Mouse (Mus musculus) liver, embryonic 11.5 days (tissue): ENCODE measurements around the gene Stil. TPM values are rescaled to one million over a fixed set of nuclear protein-coding genes. Genes with fewer than 3 reads are reported as not detected.

ENCODE experiments used
- polyA plus RNA-seq: library from polyadenylated mRNA; unstranded; fragments of >200 nt; fragmentation: Nextera tagmentation; extraction: Ambion mirVana; gene quantifications from 2 replicates; pipeline ENCODE4 v1.2.1, GENCODE M21; 2014

Stil gene
- polyA plus RNA-seq, 1 experiment from 2014 or later: 16.2 TPM

Other genes starting within 250 kb of the Stil start
- gene Gm12830, start 178.4 kb upstream of the Stil start, polyA plus RNA-seq: not detected in 2 replicates
- gene Foxd2, start 91.3 kb upstream of the Stil start, polyA plus RNA-seq: 0.05 TPM in 1 of 2 replicates, not detected in the other
- gene Foxe3, start 74.1 kb upstream of the Stil start, polyA plus RNA-seq: not detected in 2 replicates
- 108 and 109 TPM in 2 replicates for gene Cmpk1, start 12.9 kb upstream of the Stil start, polyA plus RNA-seq
- 42.7 and 47.6 TPM in 2 replicates for gene Tal1, start 56.3 kb downstream of the Stil start, polyA plus RNA-seq
- 24.2 and 25.8 TPM in 2 replicates for gene Pdzk1ip1, start 88.5 kb downstream of the Stil start, polyA plus RNA-seq
- gene Cyp4x1, start 134.1 kb downstream of the Stil start, polyA plus RNA-seq: 0.29 and 0.30 TPM in 2 replicates
- not detected in 2 replicates for gene Cyp4a29, start 241.9 kb downstream of the Stil start, polyA plus RNA-seq